Mouse (Mus musculus) heart, adult 9 months (tissue): ENCODE results near the gene Gm9603.
"Not testable (repeated sequence)": the region's sequence is repeated elsewhere in the genome, so short reads cannot be mapped to it uniquely, and the experiment has no call there.

Source experiments
- DNase-seq, 2 experiments: peaks; one replicate each; pipeline ENCODE4 v3.0.0; 2022; ENCODE audit warnings: low spot score in 2 of 2

Gene Gm9603

DNA sequence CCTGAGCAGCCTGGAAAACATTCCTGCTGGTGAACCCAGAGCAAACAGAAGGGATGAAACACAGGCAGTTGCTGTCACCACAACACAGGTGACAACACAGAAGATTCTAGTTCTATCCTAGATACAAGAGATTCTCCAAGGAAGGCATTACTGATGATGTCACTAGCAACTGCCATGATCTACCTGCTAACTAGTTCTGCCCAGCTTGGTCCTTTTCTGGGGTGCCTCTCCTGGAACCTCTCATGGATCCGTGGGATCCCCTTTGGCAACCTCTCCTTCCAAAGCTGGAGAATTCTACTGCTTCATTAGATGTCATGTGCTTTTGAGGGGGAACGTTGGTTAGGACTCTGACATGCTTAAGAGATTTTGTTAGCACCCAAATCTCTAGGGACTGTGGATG, at the start of gene Gm9603:
Gm9603 (minus strand) TSS at position 101 of the 400 bp plus-strand sequence.
- not testable (repeated sequence) for DNase-seq

DNA sequence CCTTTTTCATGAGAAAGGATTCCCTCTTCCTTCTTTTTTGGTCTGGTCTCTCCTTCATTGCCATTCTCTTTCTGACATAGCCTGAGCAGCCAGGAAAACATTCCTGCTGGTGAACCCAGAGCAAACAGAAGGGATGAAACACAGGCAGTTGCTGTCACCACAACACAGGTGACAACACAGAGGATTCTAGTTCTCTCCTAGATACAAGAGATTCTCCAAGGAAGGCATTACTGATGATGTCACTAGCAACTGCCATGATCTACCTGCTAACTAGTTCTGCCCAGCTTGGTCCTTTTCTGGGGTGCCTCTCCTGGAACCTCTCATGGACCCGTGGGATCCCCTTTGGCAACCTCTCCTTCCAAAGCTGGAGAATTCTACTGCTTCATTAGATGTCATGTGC, 54.3 kb downstream of the Gm9603 start, which contains the start of gene Gm8265:
Gm8265 (minus strand) TSS at position 101 of the 400 bp plus-strand sequence.
- DNase-seq = not testable (repeated sequence)
